Mouse (Mus musculus) adrenal gland, postnatal 4 days (tissue): Measurements from ENCODE around the gene Cyp2b23. TPM values are rescaled to one million over a fixed set of nuclear protein-coding genes. Genes with fewer than 3 reads are reported as not detected.
"Not testable (repeated sequence)": the region's sequence is repeated elsewhere in the genome, so short reads cannot be mapped to it uniquely, and the experiment has no call there.

ENCODE experiments used
- DNase-seq, 2 experiments: peaks; one replicate each; pipeline ENCODE4 v3.0.0; 2021 to 2022; ENCODE audit warnings: low spot score in 2 of 2, mixed read lengths in 2 of 2
- long read RNA-seq, 2 experiments: library from polyadenylated mRNA; stranded (forward); transcript quantifications; one replicate each; pipeline ENCODE4 v2.0.0; 2021
- total RNA-seq, 2 experiments: library from RNA; stranded (reverse); gene quantifications; 2 replicates each; pipeline ENCODE4 v1.2.3; 2021

The Cyp2b23 gene
- not detected for total RNA-seq
- long read RNA-seq, experiment 1: 0 reads
- long read RNA-seq, experiment 2: 0 reads

- no peak for DNase-seq
Observed at GRCm38 (mm10) chr7:26686337-26686736, at the start of gene Cyp2b23. TSS of gene Cyp2b23 (minus strand) at chr7:26686437.

DNA sequence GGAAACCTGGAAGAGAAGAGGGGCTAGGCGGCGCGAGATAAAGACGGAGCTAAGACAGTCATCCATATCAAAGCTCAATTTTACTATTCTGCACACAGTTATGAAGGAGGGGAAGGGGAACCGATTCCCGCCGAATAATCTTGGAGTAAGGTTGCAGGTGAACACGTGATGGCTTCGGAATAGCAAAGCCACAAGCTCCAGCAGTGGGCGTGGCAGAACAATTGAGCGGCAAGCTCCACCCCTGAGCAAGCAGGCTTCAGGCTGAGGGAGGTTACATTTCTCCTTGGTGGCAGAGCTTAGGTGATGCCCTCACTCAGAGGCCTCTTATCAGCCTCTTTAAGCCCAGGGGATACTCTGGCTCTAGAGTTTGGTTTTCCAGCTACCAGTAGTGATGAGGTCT is 24.8 kb upstream of the Cyp2b23 start:
- DNase-seq: no peak

DNA sequence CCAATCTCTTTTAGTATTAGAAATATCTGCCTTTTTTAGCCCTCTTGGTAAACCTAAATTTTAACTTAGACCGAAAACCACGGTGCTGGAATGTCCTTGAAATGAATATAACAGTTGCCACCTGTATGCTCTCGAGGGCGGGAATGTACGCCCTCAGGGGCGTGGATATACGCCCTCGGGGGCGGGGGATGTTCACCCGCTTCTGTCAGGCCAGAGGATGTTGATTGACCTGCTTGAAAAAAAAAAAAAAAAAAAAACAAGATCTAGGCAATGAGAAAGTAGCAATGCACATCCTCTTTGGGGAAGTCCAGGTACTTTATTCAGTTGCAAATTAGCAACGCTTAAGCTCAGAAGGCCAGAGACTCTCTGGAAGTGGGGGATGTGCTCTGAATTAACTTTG is 20.8 kb upstream of the Cyp2b23 start:
- no peak for DNase-seq

- DNase-seq: not testable (repeated sequence)
Observed at GRCm38 (mm10) chr7:26706191-26706590, 20.0 kb upstream of the Cyp2b23 start.

DNA sequence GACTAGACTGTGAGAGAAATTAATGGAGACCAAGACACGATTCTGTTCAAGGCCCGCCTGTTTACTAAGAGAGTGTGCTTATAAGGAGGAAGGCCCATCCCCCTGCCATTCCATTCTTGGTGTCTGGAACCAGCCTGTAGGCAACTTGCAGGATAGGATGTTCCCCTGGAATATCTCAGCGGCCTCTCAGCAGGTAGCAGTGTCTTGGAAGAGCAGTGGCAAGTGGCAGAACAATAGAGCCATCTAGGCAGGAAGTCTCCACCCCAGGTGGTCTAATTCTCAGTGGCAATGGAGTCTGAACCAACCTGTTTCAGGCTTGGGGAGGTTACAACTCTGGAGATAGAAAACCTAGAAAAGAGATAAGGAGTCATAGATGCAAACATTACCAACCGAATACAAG is 13.9 kb upstream of the Cyp2b23 start:
- DNase-seq: no peak

- no peak for DNase-seq
Observed at GRCm38 (mm10) chr7:26685713-26686112, 524 bp downstream of the Cyp2b23 start.

DNA sequence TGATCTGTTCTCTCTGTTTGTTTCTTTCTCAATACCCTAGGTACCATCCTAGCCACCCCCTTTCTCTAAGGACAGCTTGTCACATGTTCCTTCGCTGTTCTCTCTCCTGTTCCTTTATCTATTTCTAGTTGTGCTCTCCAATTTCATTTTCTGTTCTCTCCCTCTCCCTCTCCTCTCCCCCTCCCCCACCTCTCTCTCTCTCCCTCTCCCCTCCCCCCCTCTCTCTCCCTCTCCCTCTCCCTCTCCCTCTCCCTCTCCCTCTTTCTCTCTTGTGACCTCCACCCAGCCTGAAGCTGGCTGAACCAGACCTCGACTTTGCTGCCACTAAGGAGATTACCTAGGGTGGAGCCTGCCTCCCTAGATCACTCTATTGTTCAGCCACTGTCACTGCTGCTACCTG is 18.8 kb downstream of the Cyp2b23 start:
- not testable (repeated sequence) for DNase-seq

DNA sequence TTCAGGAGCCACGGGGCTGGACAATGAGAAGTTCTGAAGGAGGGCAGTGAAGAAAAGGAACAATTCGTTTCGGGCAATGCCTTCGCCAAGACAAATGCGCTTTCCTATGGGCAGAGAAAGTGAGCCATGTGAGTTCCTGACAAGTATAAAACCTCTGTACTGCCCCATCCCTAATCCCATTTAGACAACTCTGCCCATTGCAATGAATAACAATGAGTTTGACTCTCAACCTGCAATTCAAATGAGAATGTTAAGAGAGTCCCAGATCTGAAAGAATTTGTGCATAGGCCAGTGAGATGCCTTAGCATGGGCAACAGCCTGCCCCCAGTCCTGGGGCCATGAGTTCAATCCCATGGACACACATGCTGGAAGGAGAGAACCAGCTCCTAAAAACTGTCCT is 20.2 kb downstream of the Cyp2b23 start:
- no peak for DNase-seq

DNA sequence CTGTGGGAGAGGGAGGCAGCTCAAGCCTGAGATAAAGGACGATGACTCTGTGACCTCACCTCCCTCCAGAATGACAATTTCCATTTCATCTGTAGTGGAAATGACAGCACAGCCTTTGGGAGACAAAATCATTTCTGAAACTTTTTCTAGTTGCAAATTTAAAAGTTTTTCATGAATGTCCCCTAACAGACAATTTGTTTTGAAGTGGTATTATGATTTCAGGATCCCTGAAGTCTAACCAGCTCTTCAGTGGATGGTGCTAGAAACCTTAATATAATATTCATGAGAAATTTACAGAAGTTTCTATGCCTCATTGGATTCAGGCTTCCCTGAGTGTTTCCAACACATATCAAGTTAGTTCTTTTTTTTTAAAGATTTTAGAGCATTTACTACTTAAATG is 67.9 kb downstream of the Cyp2b23 start, which contains the start of gene Vmn1r185:
TSS of gene Vmn1r185 (minus strand) at position 101 of the 400 bp plus-strand sequence.
- not testable (repeated sequence) for DNase-seq

Other genes starting within 250 kb of the Cyp2b23 start
- gene Nlrp9a, start 151.4 kb downstream of the Cyp2b23 start, total RNA-seq: not detected
- not detected for gene Vmn1r185, start 68.0 kb downstream of the Cyp2b23 start, total RNA-seq
- gene Cyp2b19, start 70.7 kb upstream of the Cyp2b23 start, total RNA-seq: not detected
- 1 to 10 TPM in 1 of 2 experiments, not detected in 1; 1.8 TPM for gene Cyp2g1, start 122.5 kb upstream of the Cyp2b23 start, total RNA-seq
- 1 to 10 TPM in 1 of 2 experiments, not detected in 1; 2.9 TPM for gene Cyp2a5, start 148.9 kb upstream of the Cyp2b23 start, total RNA-seq